Mouse (Mus musculus): ENCODE measurements around the gene Dll1. TPM values are rescaled to one million over a fixed set of nuclear protein-coding genes. Genes with fewer than 3 reads are reported as not detected.

The Dll1 gene
- total RNA-seq, 4 experiments from 2014 or later: 1.4 to 4.0 (median 2.1) TPM

GRCm38 (mm10) chr17:15379741-15380526, 3.3 kb upstream of the Dll1 start:
- no peak for DNase-seq (ENCODE audit: low spot score in 2 of 2)

DNA sequence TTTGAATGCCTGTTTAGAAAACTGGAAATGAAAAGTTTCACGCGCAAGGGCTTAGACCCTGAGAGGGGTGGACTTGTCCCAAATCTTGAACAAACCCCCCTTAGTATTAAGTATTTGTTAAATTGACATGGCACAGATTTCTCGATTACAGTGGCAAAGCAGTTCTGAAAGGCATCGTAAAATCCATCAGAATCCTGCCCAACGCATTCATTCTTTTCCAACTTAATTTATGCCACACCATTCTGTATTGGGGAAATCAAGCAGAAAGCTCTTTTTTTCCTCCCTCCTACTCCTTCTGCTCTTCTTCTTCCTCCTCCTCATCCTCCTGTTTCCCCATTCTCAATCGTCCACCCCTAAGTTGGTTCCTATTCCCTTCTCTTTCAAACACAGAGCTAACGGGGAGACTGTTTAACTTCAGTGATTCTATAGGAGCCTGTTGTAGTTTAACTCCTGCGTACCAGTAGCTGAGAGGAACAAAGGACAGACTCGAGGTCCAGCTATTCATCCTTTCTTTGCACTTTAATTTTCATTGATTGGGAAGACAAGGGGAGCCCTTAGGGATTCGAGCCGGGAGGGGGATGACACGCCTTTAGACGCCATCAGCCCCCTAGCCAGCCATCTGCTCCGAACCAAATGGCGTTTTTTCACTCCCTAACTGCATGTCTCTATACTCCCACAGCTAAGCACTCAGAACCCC, 1.9 kb upstream of the Dll1 start:
- no peak for DNase-seq (ENCODE audit: low spot score in 2 of 2)

GRCm38 (mm10) chr17:15377901-15378300, 1.2 kb upstream of the Dll1 start:
- peak in 1 of 2 experiments; percentile 8 for DNase-seq (ENCODE audit: low spot score in 2 of 2)

DNA sequence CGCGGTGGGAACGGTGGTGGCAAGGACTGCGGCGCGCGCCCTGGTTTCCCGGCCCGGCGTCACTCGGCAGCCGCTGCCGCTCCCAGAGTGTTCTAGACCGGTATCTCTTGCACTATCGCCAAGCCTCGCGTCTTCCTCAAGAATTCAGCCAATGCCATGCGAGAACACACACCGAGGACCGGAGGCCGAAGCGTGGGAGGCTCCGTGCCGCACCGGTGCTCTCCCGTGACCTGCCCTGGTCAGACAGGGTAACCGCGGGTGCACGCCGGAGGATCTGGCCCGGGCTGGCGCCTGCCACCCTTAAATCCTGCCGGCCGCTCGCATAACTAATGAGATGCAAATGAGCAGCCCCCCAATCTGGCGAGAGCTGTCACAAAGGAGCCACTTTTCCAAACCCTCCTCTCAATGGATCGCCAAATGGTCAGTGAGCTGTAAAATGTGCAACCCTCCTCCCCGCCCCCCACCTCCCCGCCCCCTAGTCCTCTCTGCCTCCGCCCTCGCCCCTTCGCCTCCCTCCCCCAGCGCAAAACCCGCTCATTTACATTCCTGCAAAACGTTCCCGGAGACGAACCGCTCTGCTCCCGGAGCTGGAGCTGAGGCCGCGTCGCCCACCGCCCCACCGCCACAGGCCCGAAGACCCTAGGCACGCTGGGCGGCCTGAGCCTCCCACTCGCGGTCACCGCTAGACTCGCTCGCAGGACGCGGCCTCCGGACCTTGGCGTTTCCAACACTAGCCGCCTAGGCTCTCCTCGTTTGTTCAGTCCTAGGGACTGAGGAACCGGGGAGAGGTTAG, 775 bp downstream of the Dll1 start:
- peak; percentile 29 to 50 for DNase-seq (ENCODE audit: low spot score in 2 of 2)

DNA sequence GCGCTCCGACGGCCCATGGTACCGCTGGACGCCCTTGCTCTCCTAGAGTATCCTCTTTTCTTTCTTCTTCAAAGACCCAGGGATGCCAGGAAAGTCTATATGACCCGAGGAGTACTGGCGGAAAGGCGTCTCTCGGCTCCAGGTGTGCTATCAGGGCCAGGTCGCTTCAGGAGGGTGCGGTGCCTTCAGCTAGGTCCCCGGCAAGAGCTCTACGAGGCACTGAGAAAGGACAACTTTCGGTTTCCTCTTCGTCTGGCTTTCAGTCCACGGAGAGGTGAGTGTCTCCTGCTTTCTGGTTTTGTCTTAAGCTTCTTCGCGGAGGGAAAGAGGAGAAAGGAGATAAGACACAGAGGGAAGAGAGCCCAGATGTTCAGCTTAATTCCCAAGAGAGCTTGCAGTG, 1.4 kb downstream of the Dll1 start:
- DNase-seq (ENCODE audit: low spot score in 2 of 2): no peak

DNA sequence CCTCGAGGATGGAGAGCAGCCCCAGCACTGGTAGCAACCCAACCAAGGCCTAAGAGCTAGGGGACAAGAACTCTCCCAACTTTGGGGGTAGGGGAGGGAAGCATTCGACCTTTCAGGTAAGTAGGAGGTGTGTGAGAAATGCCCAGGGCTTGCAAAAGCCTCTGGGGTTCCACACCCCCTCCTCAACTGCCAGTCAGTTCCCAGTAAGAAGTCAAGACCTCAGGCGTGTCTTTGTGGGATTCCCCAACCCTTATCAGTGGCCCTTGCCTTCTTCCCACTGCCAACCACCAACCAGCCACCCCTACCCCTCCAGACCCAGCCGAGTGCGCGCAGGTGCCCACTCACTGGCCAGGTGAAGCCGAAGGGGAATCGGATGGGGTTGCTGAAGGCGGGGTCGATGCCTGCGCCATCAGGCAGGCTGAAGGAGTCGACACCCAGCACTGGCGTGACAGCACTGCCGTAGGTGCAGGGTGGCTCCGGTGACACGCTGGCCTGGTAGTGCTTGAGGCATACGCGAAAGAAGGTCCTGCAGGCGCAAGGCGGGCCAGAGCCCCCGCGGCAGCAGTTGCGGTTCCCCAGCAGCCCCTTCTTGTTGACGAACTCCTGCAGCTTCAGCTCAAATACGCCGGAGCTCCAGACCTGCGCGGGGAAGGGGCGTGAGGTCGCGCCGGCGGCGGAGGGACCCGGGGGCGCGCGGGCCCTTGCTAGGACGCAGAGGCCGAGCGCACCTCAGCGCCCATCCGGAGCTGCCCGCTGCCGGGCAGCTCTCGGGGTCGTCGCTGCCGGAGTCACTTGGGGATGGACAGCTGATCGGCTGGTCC, 2.1 kb downstream of the Dll1 start:
- peak in 1 of 2 experiments; percentile 7 for DNase-seq (ENCODE audit: low spot score in 2 of 2)

GRCm38 (mm10) chr17:15372931-15373652, 3.6 kb downstream of the Dll1 start:
- DNase-seq (ENCODE audit: low spot score in 2 of 2): no peak

GRCm38 (mm10) chr17:15371967-15372835, 4.5 kb downstream of the Dll1 start:
- no peak for DNase-seq (ENCODE audit: low spot score in 2 of 2)

DNA sequence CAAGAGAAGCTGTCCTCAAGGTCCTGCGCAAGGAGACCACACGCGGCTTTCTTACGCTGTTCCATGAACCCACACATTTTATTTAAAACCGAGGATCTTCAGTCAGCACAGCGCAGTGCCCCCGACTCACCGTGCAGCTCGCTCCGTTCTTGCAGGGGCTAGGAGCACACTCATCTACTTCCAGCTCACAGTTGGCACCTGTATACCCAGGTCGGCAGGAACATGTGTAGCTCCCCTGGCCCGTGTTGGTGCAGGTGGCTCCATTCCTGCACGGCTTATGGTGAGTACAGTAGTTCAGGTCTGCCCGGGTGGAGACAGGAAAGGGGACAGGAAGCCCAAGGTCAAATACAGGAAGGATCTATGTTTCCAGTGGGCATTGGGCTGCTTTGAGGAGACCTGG, 6.3 kb downstream of the Dll1 start:
- DNase-seq (ENCODE audit: low spot score in 2 of 2): no peak

DNA sequence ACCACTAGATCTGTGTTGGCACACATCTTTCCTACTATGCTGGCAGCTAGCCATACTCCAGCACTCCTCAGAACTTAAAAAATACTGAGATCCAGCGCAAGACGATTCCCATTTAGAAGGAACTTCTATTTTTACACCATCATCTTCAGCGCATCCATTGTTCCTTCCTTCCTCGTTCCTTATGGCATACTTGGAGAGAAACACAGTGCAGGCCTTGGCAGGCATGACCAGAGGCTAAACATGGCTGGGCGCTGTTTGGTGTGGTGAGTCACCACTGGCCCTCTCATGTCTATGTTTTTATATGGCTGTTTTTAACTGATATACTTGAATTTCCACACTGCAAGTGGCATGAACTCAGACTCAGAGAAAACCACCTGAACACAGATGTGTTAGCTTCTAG, 11.0 kb downstream of the Dll1 start:
- peak in 1 of 2 experiments; percentile 10 for DNase-seq (ENCODE audit: low spot score in 2 of 2)

DNA sequence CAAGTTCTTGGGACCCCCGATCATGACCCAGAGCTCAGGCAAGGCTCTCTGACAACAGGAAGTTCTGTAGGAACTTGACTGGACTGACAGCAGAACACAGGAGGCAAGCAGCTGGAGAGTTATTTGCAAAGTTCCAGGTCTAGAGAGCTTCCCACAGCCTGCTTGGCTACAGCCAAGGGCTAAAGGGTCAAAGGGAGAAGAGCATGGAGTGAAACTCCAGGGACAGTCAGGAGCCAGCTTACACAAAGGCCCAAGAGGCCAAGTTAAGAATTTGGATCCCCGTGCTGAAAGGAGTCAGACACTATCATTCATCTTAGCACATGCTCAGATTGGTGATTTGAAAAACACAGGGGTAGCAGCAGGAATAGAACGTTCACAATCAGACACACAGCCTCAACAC, 13.0 kb downstream of the Dll1 start:
- no peak for DNase-seq (ENCODE audit: low spot score in 2 of 2)

GRCm38 (mm10) chr17:15357071-15357470, 19.6 kb downstream of the Dll1 start:
- DNase-seq (ENCODE audit: low spot score in 2 of 2): no peak

- no peak for DNase-seq (ENCODE audit: low spot score in 2 of 2)
Measured at GRCm38 (mm10) chr17:15356526-15356925, 20.1 kb downstream of the Dll1 start.

GRCm38 (mm10) chr17:15355072-15355471, 21.6 kb downstream of the Dll1 start:
- no peak for DNase-seq (ENCODE audit: low spot score in 2 of 2)

- no peak for DNase-seq (ENCODE audit: low spot score in 2 of 2)
Measured at GRCm38 (mm10) chr17:15354006-15354405, 22.7 kb downstream of the Dll1 start.

GRCm38 (mm10) chr17:15352869-15353610, 23.6 kb downstream of the Dll1 start:
- DNase-seq (ENCODE audit: low spot score in 2 of 2): no peak

DNA sequence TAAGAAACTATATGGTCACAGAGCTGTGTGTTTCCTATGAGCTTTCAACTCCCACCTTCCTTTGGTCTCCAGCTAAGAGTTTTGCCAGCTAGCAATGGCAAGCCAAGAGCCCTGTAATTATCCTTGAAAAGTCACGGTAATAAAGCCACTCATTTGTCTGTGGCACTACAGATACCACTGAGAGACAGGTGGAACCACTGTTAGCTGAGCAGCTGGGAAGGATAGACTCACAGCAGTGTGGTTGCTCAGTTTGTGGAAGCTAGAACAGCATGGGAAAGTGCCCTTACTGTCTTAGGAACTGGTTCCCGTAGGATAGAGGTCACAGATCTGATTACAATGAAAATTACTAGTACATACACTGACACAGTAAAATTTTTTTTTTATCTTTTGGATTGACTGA, 26.5 kb downstream of the Dll1 start:
- no peak for DNase-seq (ENCODE audit: low spot score in 2 of 2)

DNA sequence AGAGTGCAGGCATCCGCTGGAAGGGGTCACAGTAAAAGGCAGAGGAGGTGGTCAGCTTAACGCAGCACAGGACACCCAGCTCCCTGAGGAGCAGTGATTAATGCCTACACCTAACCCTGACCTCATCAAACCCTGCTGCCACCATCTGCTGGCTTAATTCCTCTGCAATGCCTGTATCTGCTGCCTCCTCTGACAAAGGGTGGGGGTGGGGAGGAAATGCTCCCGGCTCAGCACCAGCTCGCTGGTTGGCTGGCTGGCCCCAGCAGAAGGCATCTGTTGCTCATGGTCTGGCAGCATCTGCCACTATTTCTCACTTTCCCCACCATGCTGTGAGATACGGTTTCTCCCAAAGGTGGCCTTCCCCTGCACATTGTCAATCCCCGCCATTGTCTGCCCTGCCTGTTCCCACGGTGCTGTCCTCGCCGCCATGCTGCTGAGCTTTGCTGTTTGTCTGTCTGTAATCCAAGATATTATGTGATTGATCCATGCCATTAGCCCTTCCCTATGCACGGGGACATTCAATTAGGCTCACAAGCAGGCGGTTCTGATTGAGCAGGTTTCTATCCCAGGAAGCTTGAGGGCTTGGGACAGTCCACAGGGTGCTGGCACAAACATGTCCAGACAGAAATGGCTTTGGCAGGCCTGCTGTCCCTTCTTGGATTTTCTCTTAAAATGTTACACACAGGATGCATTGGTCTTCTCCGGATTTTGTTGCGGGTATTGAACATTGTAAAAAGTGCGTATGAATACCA, 33.4 kb downstream of the Dll1 start:
- DNase-seq (ENCODE audit: low spot score in 2 of 2): no peak
